Mouse (Mus musculus) liver, adult 2 months (tissue): ENCODE data around the gene Col4a2.

Experiments
- CTCF ChIP-seq: fragments of 200-500 bp; IDR thresholded peaks from 2 replicates; pipeline ENCODE4 v1.5.1; 2011; ENCODE audit warnings: low read depth, low read length, control low read depth
- POLR2A ChIP-seq: fragments of 200-500 bp; IDR thresholded peaks from 2 replicates; pipeline ENCODE4 v1.6.1; 2011; ENCODE audit warnings: low read length, control low read depth; ENCODE audit not compliant: insufficient read depth; ENCODE audit errors: extremely low read depth

GRCm38 (mm10) chr8:11372080-11372479 is 59.5 kb downstream of the Col4a2 start:
- TF ChIP-seq CTCF = no peak
- TF ChIP-seq POLR2A = no peak
